ENCODE assay signal across 8 mouse cellular contexts in genomic region chr19:7204898-7205297, GRCm38 (mm10). TPM values are rescaled to one million over a fixed set of nuclear protein-coding genes. Genes with fewer than 3 reads are reported as not detected.
DNase-seq lines count a peak whose midpoint lies in the region; ATAC-seq lines count a peak whose summit lies in the region.

No protein-coding gene starts in this region.

- peak overlapping the region; percentile 95 for H3K4me3 ChIP-seq in heart, embryonic 16.5 days (ENCODE audit: low read length)
- H3K4me3 ChIP-seq in hindbrain, embryonic 13.5 days = peak overlapping the region; percentile 86
- H3K4me3 ChIP-seq in midbrain, embryonic 13.5 days (replicated peaks) = peak overlapping the region; percentile 84

- peak overlapping the region; percentile 60 for H3K4me2 ChIP-seq in heart, embryonic 16.5 days (ENCODE audit: low read depth, low read length)
- H3K4me2 ChIP-seq in hindbrain, embryonic 13.5 days = peak overlapping the region; percentile 93
- H3K4me2 ChIP-seq in midbrain, embryonic 13.5 days (replicated peaks) = peak overlapping the region; percentile 84

- WGBS in heart, embryonic 16.5 days = 37% methylated on average over 2 of the region's 2 CpGs
- 82% methylated on average over 2 of the region's 2 CpGs for WGBS in hindbrain, embryonic 13.5 days
- WGBS in midbrain, embryonic 13.5 days = 79% methylated on average over 2 of the region's 2 CpGs

- H3K9me3 ChIP-seq in heart, embryonic 16.5 days (replicated peaks; ENCODE audit: control insufficient read depth, low read length) = no peaks in the 10 kb centered on the region
- no peaks in the 10 kb centered on the region for H3K9me3 ChIP-seq in hindbrain, embryonic 13.5 days
- no peaks in the 10 kb centered on the region for H3K9me3 ChIP-seq in midbrain, embryonic 13.5 days

- H3K27me3 ChIP-seq in heart, embryonic 16.5 days (ENCODE audit: control insufficient read depth, insufficient read depth, low read length) = no peaks in the 10 kb centered on the region
- no peaks in the 10 kb centered on the region for H3K27me3 ChIP-seq in hindbrain, embryonic 13.5 days
- H3K27me3 ChIP-seq in midbrain, embryonic 13.5 days = no peaks in the 10 kb centered on the region

- intact Hi-C loops in left cerebral cortex, postnatal 10 days (cut with DNase I) = no loop called here

- H3K27ac ChIP-seq in heart, embryonic 16.5 days (ENCODE audit: low read length) = peak overlapping the region; percentile 99
- H3K27ac ChIP-seq in hindbrain, embryonic 13.5 days = peak overlapping the region; percentile 97
- 0 out of 2 replicates have a peak overlapping the region, but pooled peaks have one; percentile 95 for H3K27ac ChIP-seq in midbrain, embryonic 13.5 days

- peaks cover 24% of the 10 kb centered on the region for H3K4me1 ChIP-seq in heart, embryonic 16.5 days (ENCODE audit: control insufficient read depth, insufficient read depth, low read length)
- peaks cover 42% of the 10 kb centered on the region for H3K4me1 ChIP-seq in hindbrain, embryonic 13.5 days (replicated peaks)
- H3K4me1 ChIP-seq in midbrain, embryonic 13.5 days (replicated peaks) = peaks cover 34% of the 10 kb centered on the region

- H3K36me3 ChIP-seq in heart, embryonic 16.5 days (ENCODE audit: control insufficient read depth, insufficient read depth) = peaks cover 28% of the 10 kb centered on the region
- peaks cover 41% of the 10 kb centered on the region for H3K36me3 ChIP-seq in hindbrain, embryonic 13.5 days
- peaks cover 39% of the 10 kb centered on the region for H3K36me3 ChIP-seq in midbrain, embryonic 13.5 days

- no peak for DNase-seq in heart, adult 18-20 months
- peak; percentile 20 for DNase-seq in Muller cell, postnatal 12 days (ENCODE audit: inconsistent ontology term)
- no peak for DNase-seq in adrenal gland, postnatal 25 days
- DNase-seq in layer of hippocampus, adult 9-10 months (ENCODE audit: low spot score) = no peak
- DNase-seq in left cerebral cortex, postnatal 10 days (ENCODE audit: extremely low spot score in 1 of 2, low spot score in 2 of 2) = no peak

- ATAC-seq in heart, embryonic 16.5 days (replicated peaks; ENCODE audit: extremely low read depth, insufficient read depth, low FRiP score) = no peak
- no peak for ATAC-seq in hindbrain, embryonic 13.5 days (ENCODE audit: low FRiP score)
- no peak for ATAC-seq in midbrain, embryonic 13.5 days

- peak overlapping the region; percentile 92 for H3K9ac ChIP-seq in heart, embryonic 16.5 days (ENCODE audit: low read length)
- peak overlapping the region; percentile 89 for H3K9ac ChIP-seq in hindbrain, embryonic 13.5 days
- H3K9ac ChIP-seq in midbrain, embryonic 13.5 days (replicated peaks) = peak overlapping the region; percentile 89

RNA-seq across cellular contexts. Expression of gene Otub1, which starts 1.2 kb away (rescaled TPM):
- polyA plus RNA-seq in heart, embryonic 16.5 days (2015; fragmentation: Nextera tagmentation; extraction: Ambion mirVana) = 140 and 141 TPM in 2 replicates
- total RNA-seq in heart, adult 18-20 months (2021) = 10 to 100 TPM; 73.8 to 78.7 TPM
- polyA plus RNA-seq in hindbrain, embryonic 13.5 days (2015; fragmentation: Nextera tagmentation; extraction: Ambion mirVana) = 233 and 250 TPM in 2 replicates
- 247 and 260 TPM in 2 replicates for polyA plus RNA-seq in midbrain, embryonic 13.5 days (2015; fragmentation: Nextera tagmentation; extraction: Ambion mirVana)
- total RNA-seq in adrenal gland, postnatal 25 days (2021) = 102 and 132 TPM in 2 replicates
- 100 to 1,000 TPM; 222 to 235 TPM for total RNA-seq in left cerebral cortex, postnatal 10 days (2021)

RNA-seq across cellular contexts. Expression of gene Cox8a, which starts 12.5 kb away (rescaled TPM):
- polyA plus RNA-seq in heart, embryonic 16.5 days (2015; fragmentation: Nextera tagmentation; extraction: Ambion mirVana) = 1,892 and 2,285 TPM in 2 replicates
- 100 to 1,000 TPM; 344 to 429 TPM for total RNA-seq in heart, adult 18-20 months (2021)
- polyA plus RNA-seq in hindbrain, embryonic 13.5 days (2015; fragmentation: Nextera tagmentation; extraction: Ambion mirVana) = 881 and 924 TPM in 2 replicates
- 750 and 771 TPM in 2 replicates for polyA plus RNA-seq in midbrain, embryonic 13.5 days (2015; fragmentation: Nextera tagmentation; extraction: Ambion mirVana)
- 781 and 926 TPM in 2 replicates for total RNA-seq in adrenal gland, postnatal 25 days (2021)
- total RNA-seq in left cerebral cortex, postnatal 10 days (2021) = 100 to 1,000 TPM; 855 to 924 TPM

RNA-seq across cellular contexts. Expression of gene Naa40, which starts 36.1 kb away (rescaled TPM):
- 59.3 and 61.1 TPM in 2 replicates for polyA plus RNA-seq in heart, embryonic 16.5 days (2015; fragmentation: Nextera tagmentation; extraction: Ambion mirVana)
- 10 to 100 TPM; 14.2 to 14.9 TPM for total RNA-seq in heart, adult 18-20 months (2021)
- polyA plus RNA-seq in hindbrain, embryonic 13.5 days (2015; fragmentation: Nextera tagmentation; extraction: Ambion mirVana) = 65.3 and 66.6 TPM in 2 replicates
- 73.7 and 74.6 TPM in 2 replicates for polyA plus RNA-seq in midbrain, embryonic 13.5 days (2015; fragmentation: Nextera tagmentation; extraction: Ambion mirVana)
- 33.1 and 34.2 TPM in 2 replicates for total RNA-seq in adrenal gland, postnatal 25 days (2021)
- 10 to 100 TPM; 40.6 to 41.5 TPM for total RNA-seq in left cerebral cortex, postnatal 10 days (2021)
